Mouse (Mus musculus): ENCODE measurements at regions not wholly inside any gene's neighbourhood (a gene's known extent, or its start where the extent isn't known, plus 50 kb on each side); places are given as distances from the start of the nearest gene placed in this dataset.

DNA sequence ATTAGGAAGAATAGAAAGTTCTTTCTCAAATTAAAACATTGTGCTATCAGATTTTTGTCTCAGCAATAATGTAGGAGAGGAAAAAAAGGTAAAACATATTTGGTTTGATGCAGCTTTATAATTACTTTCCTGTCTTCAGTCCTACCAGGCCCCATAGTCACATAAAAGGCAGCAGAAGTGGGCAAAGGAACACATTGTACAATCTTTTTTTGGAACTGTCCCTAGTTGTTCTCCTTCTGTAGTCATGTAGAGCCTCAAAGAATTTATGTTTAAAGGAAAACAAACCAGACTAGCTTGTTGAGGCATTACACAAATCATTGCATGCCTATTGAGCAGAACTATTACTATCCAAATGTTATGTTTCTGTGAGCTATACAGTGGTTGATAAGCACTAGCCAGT is 288.7 kb upstream of the Rspo3 start:
- no peaks in the 10 kb centered on the region for H3K36me3 ChIP-seq (ENCODE audit: control insufficient read depth, insufficient read depth, low read length)
- no peak for TF ChIP-seq POLR2A (IDR thresholded peaks at IDR 0.05; ENCODE audit: extremely low read depth, insufficient read depth, low read length)
- no peak for TF ChIP-seq CTCF (IDR thresholded peaks at IDR 0.05; ENCODE audit: low read depth, low read length)
- H3K4me3 ChIP-seq (ENCODE audit: insufficient read depth, low read depth, low read length): no peak overlapping the region
- no peaks in the 10 kb centered on the region for H3K27me3 ChIP-seq (ENCODE audit: control insufficient read depth, insufficient read depth, low read length)
- H3K9ac ChIP-seq (ENCODE audit: low read depth, low read length): no peak overlapping the region
- no peaks in the 10 kb centered on the region for H3K79me2 ChIP-seq (ENCODE audit: control insufficient read depth, insufficient read depth, low read length)
- DNase-seq (ENCODE audit: extremely low read depth, low read depth, low spot score): no peak
- no peak overlapping the region for H3K27ac ChIP-seq (replicated peaks; ENCODE audit: insufficient read depth, low read depth, low read length)
- no peaks in the 10 kb centered on the region for H3K4me1 ChIP-seq (ENCODE audit: control insufficient read depth, insufficient read depth, low read length)

DNA sequence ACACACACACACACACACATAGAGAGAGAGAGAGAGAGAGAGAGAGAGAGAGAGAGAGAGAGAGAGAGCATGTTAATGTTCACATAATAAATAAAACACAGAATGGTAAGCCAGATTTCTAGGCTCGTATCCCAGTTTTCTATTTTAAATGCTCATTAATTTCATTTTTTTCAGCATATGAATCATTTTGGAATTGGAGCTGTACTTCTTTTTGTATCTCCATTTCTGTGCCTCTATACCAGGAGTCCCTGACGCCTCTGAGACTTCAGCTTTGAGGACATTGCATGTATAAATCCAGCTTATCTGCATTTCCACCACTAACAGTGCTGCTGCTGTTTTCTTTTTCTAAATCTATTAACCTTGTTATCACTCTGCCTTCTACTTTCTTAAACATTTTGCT is 287.5 kb upstream of the Rspo3 start:
- Histone ChIP-seq H3K4me1 (ENCODE audit: control insufficient read depth, insufficient read depth, low read length) (no peaks in the 10 kb centered on the region), H3K9ac (ENCODE audit: low read depth, low read length) (no peak overlapping the region), H3K27ac (replicated peaks; ENCODE audit: insufficient read depth, low read depth, low read length) (no peak overlapping the region), H3K27me3 (ENCODE audit: control insufficient read depth, insufficient read depth, low read length) (no peaks in the 10 kb centered on the region), H3K79me2 (ENCODE audit: control insufficient read depth, insufficient read depth, low read length) (no peaks in the 10 kb centered on the region), H3K4me3 (ENCODE audit: insufficient read depth, low read depth, low read length) (no peak overlapping the region), H3K36me3 (ENCODE audit: control insufficient read depth, insufficient read depth, low read length) (no peaks in the 10 kb centered on the region)
- TF ChIP-seq POLR2A (IDR thresholded peaks at IDR 0.05; ENCODE audit: extremely low read depth, insufficient read depth, low read length): no peak
- no peak for TF ChIP-seq CTCF (IDR thresholded peaks at IDR 0.05; ENCODE audit: low read depth, low read length)
- 80% methylated on average over 2 of the region's 2 CpGs for whole genome bisulfite sequencing
- DNase-seq (ENCODE audit: extremely low read depth, low read depth, low spot score): no peak

DNA sequence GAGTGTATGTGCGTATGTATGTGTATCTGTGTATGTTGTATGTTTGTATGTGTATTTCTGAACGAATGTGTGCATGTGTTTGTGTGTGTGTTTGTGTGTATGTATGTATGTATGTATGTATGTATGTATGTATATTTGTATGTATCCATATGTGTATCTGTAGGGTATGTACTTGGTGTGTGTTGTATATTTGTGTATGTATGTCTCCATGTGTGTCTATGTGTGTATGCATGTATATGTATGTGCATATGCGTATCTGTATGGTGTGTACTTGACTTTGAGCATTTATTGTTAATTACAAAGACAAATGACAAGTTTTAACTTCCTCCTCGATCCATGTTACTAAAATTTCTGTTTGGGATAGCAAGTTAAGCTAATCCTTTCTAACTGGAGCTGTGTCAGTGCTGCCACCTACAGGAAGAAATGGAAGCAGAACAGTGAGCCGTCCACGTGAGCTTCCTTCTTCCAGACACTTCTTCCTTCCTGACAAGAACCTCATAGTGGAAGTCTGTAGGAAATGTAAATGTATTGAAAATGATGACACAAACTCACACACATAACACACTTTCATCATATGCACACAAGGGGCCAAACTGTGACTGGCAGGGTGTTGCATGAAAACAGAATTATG is 268.4 kb upstream of the Rspo3 start:
- Histone ChIP-seq H3K36me3 (ENCODE audit: control insufficient read depth, insufficient read depth, low read length) (no peaks in the 10 kb centered on the region), H3K4me3 (ENCODE audit: insufficient read depth, low read depth, low read length) (no peak overlapping the region), H3K27me3 (ENCODE audit: control insufficient read depth, insufficient read depth, low read length) (no peaks in the 10 kb centered on the region), H3K27ac (replicated peaks; ENCODE audit: insufficient read depth, low read depth, low read length) (no peak overlapping the region), H3K79me2 (ENCODE audit: control insufficient read depth, insufficient read depth, low read length) (no peaks in the 10 kb centered on the region), H3K4me1 (ENCODE audit: control insufficient read depth, insufficient read depth, low read length) (no peaks in the 10 kb centered on the region), H3K9ac (ENCODE audit: low read depth, low read length) (no peak overlapping the region)
- TF ChIP-seq POLR2A (IDR thresholded peaks at IDR 0.05; ENCODE audit: extremely low read depth, insufficient read depth, low read length): no peak
- peak; percentile 56 for TF ChIP-seq CTCF (IDR thresholded peaks at IDR 0.05; ENCODE audit: low read depth, low read length)
- WGBS: 40% methylated on average over 6 of the region's 6 CpGs
- DNase-seq (ENCODE audit: extremely low read depth, low read depth, low spot score): peak; percentile 30

DNA sequence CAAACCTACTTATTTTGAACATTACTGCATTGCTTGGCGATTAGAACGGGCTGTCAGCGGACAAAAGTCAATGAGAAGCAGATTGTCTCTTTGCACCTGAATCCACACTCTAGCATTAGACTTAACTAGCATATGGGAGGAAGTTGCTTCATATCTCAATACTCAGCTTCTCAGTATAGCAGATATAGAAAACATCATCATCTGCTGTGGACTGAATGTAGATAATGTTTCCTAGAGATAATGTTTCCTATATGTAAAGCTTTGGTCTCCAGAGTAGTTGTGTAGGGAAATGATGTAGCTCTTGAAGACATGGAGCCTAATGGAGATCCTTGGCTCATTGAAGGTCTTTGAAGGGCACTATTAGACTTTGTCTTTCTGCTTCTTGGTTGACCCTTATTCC is 267.0 kb upstream of the Rspo3 start:
- WGBS: 93% methylated on average over 3 of the region's 3 CpGs
- no peak overlapping the region for H3K9ac ChIP-seq (ENCODE audit: low read depth, low read length)
- no peaks in the 10 kb centered on the region for H3K79me2 ChIP-seq (ENCODE audit: control insufficient read depth, insufficient read depth, low read length)
- no peaks in the 10 kb centered on the region for H3K36me3 ChIP-seq (ENCODE audit: control insufficient read depth, insufficient read depth, low read length)
- no peaks in the 10 kb centered on the region for H3K4me1 ChIP-seq (ENCODE audit: control insufficient read depth, insufficient read depth, low read length)
- no peaks in the 10 kb centered on the region for H3K27me3 ChIP-seq (ENCODE audit: control insufficient read depth, insufficient read depth, low read length)
- no peak for DNase-seq (ENCODE audit: extremely low read depth, low read depth, low spot score)
- TF ChIP-seq POLR2A (IDR thresholded peaks at IDR 0.05; ENCODE audit: extremely low read depth, insufficient read depth, low read length): no peak
- no peak for TF ChIP-seq CTCF (IDR thresholded peaks at IDR 0.05; ENCODE audit: low read depth, low read length)
- no peak overlapping the region for H3K4me3 ChIP-seq (ENCODE audit: insufficient read depth, low read depth, low read length)
- H3K27ac ChIP-seq (replicated peaks; ENCODE audit: insufficient read depth, low read depth, low read length): no peak overlapping the region

DNA sequence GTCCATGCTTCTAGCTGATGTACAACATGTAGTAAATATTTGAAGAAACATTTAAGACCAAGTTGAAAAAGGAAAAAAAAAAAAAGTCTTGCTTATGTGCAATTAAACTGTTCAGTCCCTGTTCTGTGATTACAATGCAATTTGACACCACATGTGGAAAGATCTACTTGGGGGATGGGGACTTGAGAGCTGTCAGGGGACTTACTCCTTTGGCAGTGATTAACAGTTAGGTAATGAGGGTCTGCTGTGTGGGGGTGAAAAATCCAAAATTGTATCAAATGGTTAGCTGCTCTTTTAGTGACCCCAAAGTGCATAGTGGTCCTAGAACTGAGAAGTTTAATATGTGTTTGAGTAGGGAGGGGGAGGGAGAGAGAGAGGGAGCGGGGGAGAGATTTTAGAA is 259.0 kb upstream of the Rspo3 start:
- Histone ChIP-seq H3K27me3 (ENCODE audit: control insufficient read depth, insufficient read depth, low read length) (no peaks in the 10 kb centered on the region), H3K79me2 (ENCODE audit: control insufficient read depth, insufficient read depth, low read length) (no peaks in the 10 kb centered on the region), H3K4me1 (ENCODE audit: control insufficient read depth, insufficient read depth, low read length) (no peaks in the 10 kb centered on the region), H3K27ac (replicated peaks; ENCODE audit: insufficient read depth, low read depth, low read length) (no peak overlapping the region), H3K36me3 (ENCODE audit: control insufficient read depth, insufficient read depth, low read length) (no peaks in the 10 kb centered on the region), H3K9ac (ENCODE audit: low read depth, low read length) (no peak overlapping the region), H3K4me3 (ENCODE audit: insufficient read depth, low read depth, low read length) (no peak overlapping the region)
- DNase-seq (ENCODE audit: extremely low read depth, low read depth, low spot score): no peak
- no peak for TF ChIP-seq CTCF (IDR thresholded peaks at IDR 0.05; ENCODE audit: low read depth, low read length)
- no peak for TF ChIP-seq POLR2A (IDR thresholded peaks at IDR 0.05; ENCODE audit: extremely low read depth, insufficient read depth, low read length)
- 96% methylated on average over 1 of the region's 1 CpGs for WGBS

DNA sequence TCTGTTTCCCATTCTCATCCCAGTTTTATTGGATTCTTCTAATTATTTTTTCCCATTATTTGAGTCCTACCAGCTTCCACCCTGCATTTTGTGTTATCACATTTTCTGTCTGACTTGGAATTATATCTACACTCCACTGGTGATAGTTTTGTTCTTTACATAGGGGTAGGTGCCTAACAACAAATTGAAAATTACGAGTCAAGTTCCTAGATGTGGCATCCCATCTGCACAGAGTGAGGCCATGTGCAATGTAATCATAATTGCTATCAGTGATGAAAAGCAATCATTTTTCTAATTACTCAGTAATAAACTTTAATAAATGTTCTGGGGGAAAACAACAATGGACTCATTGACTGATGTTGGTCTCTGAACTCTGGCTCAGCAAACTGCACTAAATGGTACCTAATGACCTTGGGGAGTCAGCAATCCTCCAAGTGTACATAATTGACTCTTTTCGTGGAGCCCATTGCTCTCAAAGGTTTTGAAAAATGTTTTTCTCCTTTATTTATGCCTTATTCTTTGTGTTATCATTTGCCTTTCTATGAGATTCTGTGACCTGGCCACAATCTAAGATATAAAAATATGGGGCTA is 250.6 kb upstream of the Rspo3 start:
- Histone ChIP-seq H3K4me1 (ENCODE audit: control insufficient read depth, insufficient read depth, low read length) (no peaks in the 10 kb centered on the region), H3K27ac (replicated peaks; ENCODE audit: insufficient read depth, low read depth, low read length) (no peak overlapping the region), H3K79me2 (ENCODE audit: control insufficient read depth, insufficient read depth, low read length) (no peaks in the 10 kb centered on the region), H3K36me3 (ENCODE audit: control insufficient read depth, insufficient read depth, low read length) (no peaks in the 10 kb centered on the region), H3K9ac (ENCODE audit: low read depth, low read length) (no peak overlapping the region), H3K4me3 (ENCODE audit: insufficient read depth, low read depth, low read length) (no peak overlapping the region), H3K27me3 (ENCODE audit: control insufficient read depth, insufficient read depth, low read length) (no peaks in the 10 kb centered on the region)
- TF ChIP-seq CTCF (IDR thresholded peaks at IDR 0.05; ENCODE audit: low read depth, low read length): no peak
- TF ChIP-seq POLR2A (IDR thresholded peaks at IDR 0.05; ENCODE audit: extremely low read depth, insufficient read depth, low read length): no peak
- WGBS: 65% methylated on average over 2 of the region's 2 CpGs
- no peak for DNase-seq (ENCODE audit: extremely low read depth, low read depth, low spot score)

All from liver, adult 2 months (tissue).